Mouse (Mus musculus) macrophage (primary cell): ENCODE measurements around the gene Zfp69. TPM values are rescaled to one million over a fixed set of nuclear protein-coding genes. Genes with fewer than 3 reads are reported as not detected.

Experiments used
- H3K27ac ChIP-seq: fragments of 350-480 bp; formaldehyde crosslinking; 2 replicates; pipeline ENCODE4 v1.9.0; 2021
- H3K36me3 ChIP-seq: fragments of 350-480 bp; formaldehyde crosslinking; 2 replicates; pipeline ENCODE4 v1.9.0; 2021; ENCODE audit errors: inconsistent target
- H3K4me3 ChIP-seq: fragments of 350-480 bp; formaldehyde crosslinking; 2 replicates; pipeline ENCODE4 v1.9.0; 2021; ENCODE audit errors: inconsistent target
- H3K79me2 ChIP-seq: fragments of 350-480 bp; formaldehyde crosslinking; 2 replicates; pipeline ENCODE4 v1.9.0; 2021; ENCODE audit errors: inconsistent target
- WGBS: methylation state at CpG from one replicate; pipeline ENCODE4 v1.1.7; 2026; ENCODE audit warnings: inconsistent platforms; ENCODE audit not compliant: missing documents; 5-methylcytosine and 5-hydroxymethylcytosine counted together
- polyA plus RNA-seq: library from polyadenylated mRNA; stranded (reverse); fragments of 250-400 nt; gene quantifications from 3 replicates; pipeline ENCODE4 v1.2.4, GENCODE M21; 2018; ENCODE audit warnings: inconsistent platforms

The Zfp69 gene
- polyA plus RNA-seq, 1 experiment from 2014 or later = 0.59 TPM

DNA sequence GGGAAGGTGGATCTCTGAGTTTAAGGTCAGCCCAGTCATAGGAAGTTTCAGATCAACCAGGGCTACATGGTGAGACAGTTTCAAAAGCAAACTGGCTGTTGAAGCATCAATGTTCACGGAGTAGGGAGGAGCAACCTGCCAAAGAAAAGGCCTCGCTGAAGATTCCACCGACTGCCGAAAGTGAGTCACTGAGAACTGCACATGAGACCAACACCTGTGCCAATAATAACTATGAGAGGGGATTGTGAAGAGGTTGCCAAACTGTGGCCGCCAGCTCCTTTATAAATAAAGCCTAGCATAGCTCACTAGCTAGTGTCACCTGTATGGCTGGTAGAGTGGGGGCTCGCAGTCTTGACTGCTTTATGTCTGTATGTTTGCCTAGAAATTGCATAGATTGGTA lies 40.4 kb downstream of the Zfp69 start:
- H3K4me3 ChIP-seq = no peak overlapping the region
- H3K79me2 ChIP-seq = no peaks in the 10 kb centered on the region
- H3K36me3 ChIP-seq = no peaks in the 10 kb centered on the region
- 93% methylated on average over 6 of the region's 6 CpGs for WGBS
- H3K27ac ChIP-seq = no peak overlapping the region

DNA sequence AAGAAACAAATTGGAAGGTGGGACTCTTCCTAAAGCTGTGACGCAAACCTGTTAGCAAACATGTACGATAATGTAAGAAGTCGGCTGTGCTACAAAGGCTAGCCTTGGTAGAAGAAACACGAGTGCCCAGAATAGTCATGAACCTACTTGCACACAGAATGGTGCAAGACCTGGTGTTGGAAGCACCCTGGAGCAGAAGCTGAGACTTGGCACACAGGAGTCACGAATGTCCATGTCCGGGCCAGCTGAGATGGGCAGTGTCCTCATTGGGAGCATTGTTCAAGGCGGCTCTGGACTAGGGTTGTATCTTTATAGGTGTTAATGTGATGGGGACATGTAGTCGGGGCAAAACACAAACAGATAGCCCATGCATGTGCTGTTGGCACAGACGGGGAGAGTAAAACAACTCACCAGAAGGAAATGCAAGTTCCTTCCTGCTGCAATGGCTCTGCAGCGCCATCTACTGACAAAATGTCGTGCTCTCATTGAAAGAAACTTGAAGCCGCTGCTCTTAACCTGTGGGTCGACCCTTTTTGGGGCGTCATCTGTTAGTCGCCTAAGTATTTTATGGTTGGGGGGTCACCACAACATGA lies 41.8 kb downstream of the Zfp69 start:
- no peaks in the 10 kb centered on the region for H3K36me3 ChIP-seq
- H3K4me3 ChIP-seq = no peak overlapping the region
- no peaks in the 10 kb centered on the region for H3K79me2 ChIP-seq
- 26% methylated on average over 15 of the region's 15 CpGs for WGBS
- H3K27ac ChIP-seq = no peak overlapping the region

DNA sequence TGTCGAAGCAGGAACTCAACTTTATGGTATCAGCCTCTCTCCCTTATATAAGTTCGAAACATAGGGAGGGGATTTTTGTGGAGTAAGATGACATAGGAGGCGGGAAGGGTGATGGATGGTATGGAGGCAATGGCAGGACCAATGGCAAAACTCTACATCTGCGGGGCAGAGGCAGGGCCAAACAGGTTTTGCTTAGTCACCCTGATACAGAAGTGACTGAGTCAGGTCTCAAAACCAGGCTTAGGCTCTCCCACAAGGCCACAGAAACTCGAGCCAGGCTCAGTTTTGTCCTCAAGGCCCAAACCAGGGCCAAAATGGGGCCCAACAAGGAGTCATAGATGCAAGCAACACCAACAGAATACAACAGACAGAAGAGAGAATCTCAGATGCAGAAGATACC lies 45.9 kb downstream of the Zfp69 start:
- H3K27ac ChIP-seq = no peak overlapping the region
- no peaks in the 10 kb centered on the region for H3K36me3 ChIP-seq
- H3K79me2 ChIP-seq = no peaks in the 10 kb centered on the region
- no peak overlapping the region for H3K4me3 ChIP-seq
- 57% methylated on average over 5 of the region's 5 CpGs for WGBS

DNA sequence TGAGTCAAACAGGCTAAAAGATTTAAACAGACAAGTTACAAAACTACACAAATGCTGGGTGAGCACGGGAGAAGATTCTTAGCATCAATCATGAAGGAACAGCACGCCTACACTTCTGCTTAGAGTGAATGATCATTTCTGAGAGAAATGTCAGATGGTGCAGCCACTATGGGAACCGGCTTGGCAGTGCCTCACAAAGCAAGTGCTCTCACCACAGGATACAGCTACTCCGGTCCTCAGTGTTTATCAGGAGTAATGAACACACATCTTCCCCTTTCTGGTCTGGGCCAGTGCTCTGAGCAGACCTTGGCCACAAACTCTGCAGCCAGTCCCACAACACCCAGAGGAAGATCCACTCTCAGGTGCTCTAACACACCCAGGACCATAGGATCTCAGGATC lies 47.0 kb downstream of the Zfp69 start:
- Histone ChIP-seq H3K4me3 (no peak overlapping the region), H3K27ac (no peak overlapping the region), H3K79me2 (no peaks in the 10 kb centered on the region), H3K36me3 (no peaks in the 10 kb centered on the region)
- WGBS = 21% methylated on average over 4 of the region's 4 CpGs

DNA sequence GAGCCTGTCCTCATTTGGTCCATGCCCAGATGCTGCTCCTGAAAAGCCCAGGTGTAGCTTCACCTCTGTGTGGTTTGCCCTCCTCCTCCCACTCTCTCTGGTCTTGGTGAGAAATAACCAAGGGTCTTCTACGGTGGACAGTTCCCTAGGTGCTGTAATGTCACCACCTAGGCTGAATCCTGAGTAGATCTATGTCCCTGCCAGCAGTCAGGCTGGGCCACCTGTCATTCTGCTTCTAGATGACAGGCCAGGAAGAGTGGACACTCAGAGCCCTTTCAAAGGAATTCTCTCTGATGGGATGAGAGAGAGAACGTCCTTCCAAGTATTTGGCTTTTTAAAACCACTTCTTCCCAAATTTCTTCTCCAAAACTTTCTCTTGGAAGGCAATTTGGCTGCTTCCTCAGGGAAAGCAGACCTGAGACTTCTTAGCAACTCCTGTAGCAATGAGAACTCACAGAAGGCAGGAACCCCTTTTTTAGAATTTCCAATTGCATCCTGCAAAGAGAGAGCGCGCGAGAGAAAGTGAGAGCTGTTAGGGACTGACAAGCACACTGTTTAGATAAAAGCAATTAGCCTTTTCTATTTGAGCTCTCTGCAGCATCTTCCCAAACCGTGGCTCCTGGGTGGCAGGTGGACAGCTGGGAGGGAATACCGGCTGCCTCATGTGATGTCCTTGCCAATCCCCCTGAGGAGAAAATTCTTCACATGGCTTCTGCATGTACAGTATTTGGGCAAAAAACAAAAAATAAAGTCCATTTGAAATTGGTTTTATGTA lies 55.5 kb downstream of the Zfp69 start:
- no peaks in the 10 kb centered on the region for H3K79me2 ChIP-seq
- 84% methylated on average over 7 of the region's 7 CpGs for WGBS
- H3K36me3 ChIP-seq = no peaks in the 10 kb centered on the region
- no peak overlapping the region for H3K27ac ChIP-seq
- H3K4me3 ChIP-seq = no peak overlapping the region

DNA sequence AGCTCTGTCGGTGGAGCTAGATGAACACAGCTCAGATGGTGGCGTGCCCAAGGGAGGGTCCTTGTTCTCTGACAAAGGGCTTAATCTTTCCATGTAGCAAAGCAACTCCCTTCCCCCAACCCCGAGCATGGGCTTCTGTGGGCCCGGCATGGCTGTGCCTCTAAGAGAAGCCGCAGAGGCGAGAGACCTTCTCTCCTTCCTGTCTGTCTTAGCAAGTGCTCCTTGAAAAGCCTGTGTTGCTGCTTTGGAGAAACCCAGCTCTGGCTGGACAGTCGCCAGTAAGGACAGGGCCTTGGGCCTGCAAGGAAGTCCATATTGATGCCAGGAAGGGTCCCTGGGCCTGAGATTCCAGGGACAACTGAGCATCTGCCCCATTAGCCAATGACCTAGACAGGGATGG lies 56.3 kb downstream of the Zfp69 start:
- Histone ChIP-seq H3K4me3 (no peak overlapping the region), H3K27ac (no peak overlapping the region), H3K36me3 (no peaks in the 10 kb centered on the region), H3K79me2 (no peaks in the 10 kb centered on the region)
- 89% methylated on average over 7 of the region's 7 CpGs for WGBS

DNA sequence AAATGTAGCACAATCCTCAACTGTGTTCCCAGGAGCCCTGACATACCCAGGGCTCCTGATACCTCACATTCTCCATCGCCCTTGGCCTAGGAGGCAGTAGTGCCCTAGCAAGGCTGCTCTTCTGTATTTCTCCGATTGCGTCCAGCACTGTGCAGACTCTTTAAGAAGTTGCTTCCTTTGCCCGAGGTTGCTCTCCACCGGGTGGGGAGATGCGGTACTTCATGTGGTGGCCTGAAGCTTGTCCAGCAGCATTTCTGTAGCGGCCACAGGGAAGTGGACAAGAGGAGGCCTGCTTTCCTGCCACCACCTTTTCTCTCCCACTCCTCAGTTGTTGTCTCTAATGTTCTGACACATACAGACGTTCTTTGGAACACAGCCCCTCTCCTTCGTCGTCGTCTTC lies 56.9 kb downstream of the Zfp69 start:
- H3K27ac ChIP-seq = no peak overlapping the region
- no peaks in the 10 kb centered on the region for H3K36me3 ChIP-seq
- no peaks in the 10 kb centered on the region for H3K79me2 ChIP-seq
- no peak overlapping the region for H3K4me3 ChIP-seq
- WGBS = 84% methylated on average over 11 of the region's 11 CpGs

DNA sequence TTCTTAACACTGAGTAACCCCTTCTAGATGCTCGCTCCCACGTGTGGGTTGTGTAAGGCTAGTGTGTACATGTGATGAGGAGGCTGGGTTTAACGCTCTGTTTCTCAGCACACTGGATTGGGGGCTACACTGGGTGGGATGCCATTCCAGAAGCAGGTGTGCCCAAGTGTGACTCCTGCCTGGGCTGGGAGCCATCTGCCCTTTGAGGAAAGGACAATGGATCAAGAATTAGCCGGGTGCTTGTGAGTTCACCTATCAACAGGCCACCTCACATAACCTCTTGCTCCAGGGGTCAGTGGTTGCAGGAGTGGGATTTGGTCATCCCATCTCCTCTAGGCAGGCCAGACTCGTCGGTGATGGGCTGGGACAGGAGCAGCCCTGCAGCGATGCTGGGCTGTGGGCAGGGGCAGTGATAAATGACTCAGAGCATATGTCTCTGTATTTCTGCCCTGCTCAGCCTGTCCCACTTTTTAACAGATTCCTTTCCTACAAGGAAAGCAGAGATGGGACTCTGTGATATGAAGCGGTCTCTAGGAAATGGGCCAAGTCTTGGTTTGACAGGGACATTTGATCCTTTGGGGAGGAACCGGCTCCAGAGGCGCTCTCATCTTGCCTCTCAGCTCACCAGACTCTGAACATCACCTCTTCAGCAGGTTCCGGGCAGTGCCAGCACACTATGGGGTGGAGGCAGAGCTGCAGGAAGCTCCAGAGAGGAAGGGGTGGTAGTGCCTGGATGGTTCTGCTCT lies 57.7 kb downstream of the Zfp69 start:
- H3K27ac ChIP-seq = no peak overlapping the region
- no peak overlapping the region for H3K4me3 ChIP-seq
- H3K36me3 ChIP-seq = no peaks in the 10 kb centered on the region
- 87% methylated on average over 11 of the region's 11 CpGs for WGBS
- no peaks in the 10 kb centered on the region for H3K79me2 ChIP-seq

DNA sequence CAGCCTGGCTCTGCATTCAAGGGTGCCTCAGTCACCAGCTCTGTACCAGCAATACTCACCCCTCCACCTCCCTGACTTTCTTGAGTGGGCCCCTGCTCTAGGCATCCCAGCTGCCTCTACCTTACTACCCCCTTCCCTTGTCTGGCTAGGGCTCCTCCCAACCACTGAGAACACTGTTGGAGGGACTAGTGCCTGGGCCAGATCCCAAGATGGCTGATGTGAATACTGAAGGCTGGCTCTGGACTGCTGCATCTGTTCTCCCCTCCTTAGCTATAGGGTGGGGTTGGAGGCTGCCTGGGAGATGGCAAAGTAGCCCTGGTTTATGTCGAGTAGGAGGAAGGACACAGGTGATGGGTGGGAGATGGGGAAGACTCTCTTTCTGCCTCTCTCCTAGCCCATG lies 59.0 kb downstream of the Zfp69 start:
- Histone ChIP-seq H3K36me3 (no peaks in the 10 kb centered on the region), H3K79me2 (no peaks in the 10 kb centered on the region), H3K4me3 (no peak overlapping the region), H3K27ac (no peak overlapping the region)
- WGBS = 44% methylated on average over 1 of the region's 1 CpGs

DNA sequence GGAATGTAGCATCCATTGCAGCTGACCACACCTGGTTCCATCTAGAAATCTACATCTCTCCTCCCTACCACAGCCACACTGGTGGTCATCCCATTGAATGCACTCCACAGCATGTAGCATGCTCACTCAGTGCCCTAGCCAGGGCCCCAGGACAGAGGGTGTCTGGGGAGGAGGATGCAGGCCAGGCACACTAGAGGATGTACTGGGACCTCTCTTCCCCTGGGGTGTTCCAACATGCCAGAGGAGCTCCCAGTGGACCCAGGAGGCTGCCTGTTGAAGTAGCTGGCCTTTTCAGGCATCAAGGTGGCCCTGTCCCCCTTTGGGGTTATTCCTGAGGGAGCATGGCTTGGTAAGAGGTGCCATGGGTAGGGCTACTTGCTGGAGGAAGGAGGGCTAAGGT lies 59.5 kb downstream of the Zfp69 start:
- Histone ChIP-seq H3K79me2 (no peaks in the 10 kb centered on the region), H3K27ac (no peak overlapping the region), H3K36me3 (no peaks in the 10 kb centered on the region), H3K4me3 (no peak overlapping the region)

DNA sequence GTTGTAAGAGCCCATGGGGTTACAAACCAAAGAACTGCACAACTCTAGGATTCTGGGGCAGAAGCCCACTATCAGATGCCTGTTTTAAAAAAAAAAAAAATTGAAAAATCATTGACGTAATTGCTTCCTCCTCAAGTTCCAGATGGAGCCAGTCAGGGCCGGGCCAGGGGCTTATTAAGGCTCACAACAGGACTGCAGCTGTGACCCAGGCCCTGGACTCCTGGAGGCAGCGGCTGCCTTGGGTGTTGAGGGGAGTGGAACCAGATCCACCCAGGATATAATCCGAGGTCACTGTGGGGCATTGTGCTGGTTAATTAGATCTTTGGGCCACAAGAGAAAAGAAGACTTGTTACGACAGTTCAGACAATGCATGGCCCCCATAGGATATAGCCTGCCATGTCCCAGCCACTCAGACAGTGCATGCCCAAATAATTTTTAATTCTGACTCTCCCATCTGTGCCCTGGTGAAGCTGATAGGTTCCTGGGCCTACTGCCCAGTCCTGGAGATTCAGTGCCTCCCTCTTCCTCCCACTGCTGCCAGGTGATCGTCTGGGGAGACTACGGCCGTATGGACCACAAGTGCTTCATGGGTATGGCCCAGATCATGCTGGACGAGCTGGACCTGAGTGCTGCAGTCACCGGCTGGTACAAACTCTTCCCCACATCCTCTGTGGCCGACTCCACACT lies 60.6 kb downstream of the Zfp69 start:
- Histone ChIP-seq H3K27ac (no peak overlapping the region), H3K79me2 (no peaks in the 10 kb centered on the region), H3K36me3 (no peaks in the 10 kb centered on the region), H3K4me3 (no peak overlapping the region)
- 88% methylated on average over 11 of the region's 11 CpGs for WGBS

DNA sequence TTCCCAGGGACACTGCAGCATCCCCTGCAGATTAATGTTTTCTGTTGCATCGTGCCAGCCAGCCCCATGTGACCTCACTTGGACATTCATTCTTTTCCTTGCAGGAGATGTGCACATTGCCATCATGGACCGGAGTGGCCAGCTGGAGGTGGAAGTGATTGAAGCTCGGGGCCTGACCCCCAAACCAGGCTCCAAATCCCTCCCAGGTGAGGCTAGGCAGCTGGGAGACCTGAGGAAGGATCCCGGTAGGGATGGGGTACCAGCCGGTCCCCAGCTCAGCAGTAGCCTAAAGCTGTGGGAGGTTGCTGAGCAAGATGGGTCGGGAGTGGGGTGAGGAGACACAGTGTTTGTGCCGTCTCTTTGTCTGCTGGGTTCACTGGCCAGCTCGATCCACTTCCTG lies 62.6 kb downstream of the Zfp69 start:
- WGBS = 88% methylated on average over 8 of the region's 8 CpGs
- no peak overlapping the region for H3K27ac ChIP-seq
- no peak overlapping the region for H3K4me3 ChIP-seq
- no peaks in the 10 kb centered on the region for H3K79me2 ChIP-seq
- no peaks in the 10 kb centered on the region for H3K36me3 ChIP-seq

DNA sequence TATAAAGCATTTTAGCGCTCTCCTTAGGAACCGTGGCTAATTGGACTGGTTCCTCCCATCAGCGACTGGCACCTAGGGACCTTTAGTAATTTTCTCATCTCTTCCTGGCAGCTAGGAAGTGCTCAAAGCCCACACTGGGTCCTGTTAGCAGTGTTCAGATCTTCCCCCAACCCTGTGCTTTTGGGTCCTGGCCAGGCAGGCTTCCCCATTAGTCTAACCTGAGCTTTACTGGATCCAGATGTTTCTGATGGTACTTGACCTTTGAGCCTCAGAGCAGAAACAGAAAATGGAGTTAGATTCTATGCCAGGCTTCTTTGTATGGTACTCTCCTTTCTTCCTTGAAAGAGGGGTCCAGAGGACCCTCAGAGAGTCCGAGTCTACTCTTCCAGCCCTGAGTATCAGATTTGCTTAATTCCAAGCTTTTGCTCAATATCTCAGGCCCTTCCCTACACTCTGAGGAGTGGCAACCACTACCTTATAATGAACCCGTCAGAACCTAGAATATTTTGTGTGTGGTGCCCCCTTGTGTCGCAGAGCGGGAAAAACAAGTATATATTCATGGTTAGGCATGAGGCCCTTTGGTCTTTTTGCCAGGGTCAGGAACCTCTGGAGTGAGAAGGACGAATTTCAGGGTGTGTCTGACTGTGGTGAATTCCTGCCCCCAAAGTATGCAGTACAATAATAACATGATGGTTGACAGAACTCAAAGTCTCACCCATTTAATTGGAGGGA lies 64.0 kb downstream of the Zfp69 start:
- H3K4me3 ChIP-seq = no peak overlapping the region
- H3K27ac ChIP-seq = no peak overlapping the region
- no peaks in the 10 kb centered on the region for H3K36me3 ChIP-seq
- H3K79me2 ChIP-seq = no peaks in the 10 kb centered on the region
- 31% methylated on average over 8 of the region's 8 CpGs for WGBS

DNA sequence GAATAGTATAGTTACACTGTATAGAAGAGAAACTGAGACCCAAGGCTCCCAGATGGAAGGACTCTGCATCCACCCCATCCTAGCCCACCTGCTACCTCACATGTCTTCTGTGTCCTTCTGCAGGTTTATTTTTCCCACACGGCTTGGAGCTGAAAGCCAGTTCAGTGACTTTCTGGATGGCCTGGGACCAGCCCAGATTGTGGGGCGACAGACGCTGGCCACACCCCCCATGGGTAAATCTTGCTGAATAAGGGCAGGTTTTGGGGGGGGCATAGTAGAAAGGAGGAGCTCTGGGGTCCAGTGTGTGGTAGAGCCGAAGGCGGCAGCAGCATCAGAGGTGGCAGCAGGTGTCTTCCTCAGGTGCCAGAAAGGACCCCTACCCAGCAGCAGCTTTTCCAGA lies 64.7 kb downstream of the Zfp69 start:
- no peak overlapping the region for H3K4me3 ChIP-seq
- no peaks in the 10 kb centered on the region for H3K36me3 ChIP-seq
- H3K79me2 ChIP-seq = no peaks in the 10 kb centered on the region
- no peak overlapping the region for H3K27ac ChIP-seq
- WGBS = 94% methylated on average over 5 of the region's 5 CpGs
